ENCODE assay signal across 10 mouse cellular contexts in the genomic region with DNA sequence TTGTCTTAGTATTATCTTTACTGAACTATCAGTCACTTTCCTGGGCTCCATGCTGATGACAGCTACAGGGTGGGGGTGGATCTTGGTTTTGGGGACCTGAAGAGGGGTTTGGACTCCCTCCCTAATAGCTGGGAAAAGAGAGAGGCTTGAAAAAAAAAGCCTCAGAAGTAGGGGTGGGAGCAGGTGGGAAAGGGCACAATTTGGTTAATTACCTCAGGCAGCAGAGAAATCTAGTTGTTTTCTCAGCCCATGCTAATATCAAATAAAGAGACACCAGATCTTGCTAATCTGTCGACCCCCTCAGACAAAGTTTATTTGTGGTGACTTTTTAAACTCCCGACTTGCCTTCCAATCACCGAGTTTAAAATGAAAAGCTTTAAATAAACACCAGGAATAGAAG. TPM values are rescaled to one million over a fixed set of nuclear protein-coding genes. Genes with fewer than 3 reads are reported as not detected.
DNase-seq lines count a peak whose midpoint lies in the region; ATAC-seq and TF ChIP-seq lines count a peak whose summit lies in the region.
"Had no signal": no experiment of that assay in that cellular context is flagged by ENCODE, and none has a peak within 500 bp of the region (broad histone marks: within the 10 kb centered on the region; RNA-seq: fewer than 3 reads in every experiment).

No protein-coding gene starts in this region.

- H3K27ac ChIP-seq in liver, adult 2 months (replicated peaks; ENCODE audit: insufficient read depth, low read depth, low read length) = peak overlapping the region; percentile 75
- H3K27ac ChIP-seq in liver, embryonic 12.5 days = no peak overlapping the region
- peak overlapping the region; percentile 100 for H3K27ac ChIP-seq in limb, embryonic 14.5 days (replicated peaks; ENCODE audit: low read depth, low read length)
- H3K27ac ChIP-seq in stomach, embryonic 15.5 days = peak overlapping the region; percentile 49; the same call in 1 of the 2 replicates
- H3K27ac ChIP-seq: liver, embryonic 14.5 days had no signal

- no peak for ATAC-seq in liver, embryonic 12.5 days
- no peak for ATAC-seq in limb, embryonic 14.5 days (ENCODE audit: low FRiP score, low read depth)
- no peak for ATAC-seq in stomach, embryonic 15.5 days (ENCODE audit: insufficient read depth, low FRiP score, low read depth)

- no peak overlapping the region; the same call in 1 of the 2 replicates for H3K9ac ChIP-seq in liver, adult 2 months (ENCODE audit: low read depth, low read length)
- no peak overlapping the region for H3K9ac ChIP-seq in liver, embryonic 12.5 days
- peak overlapping the region; percentile 100 for H3K9ac ChIP-seq in limb, embryonic 14.5 days (ENCODE audit: low read depth, low read length, severe bottlenecking)
- H3K9ac ChIP-seq in stomach, embryonic 15.5 days = no peak overlapping the region
- H3K9ac ChIP-seq: liver, embryonic 14.5 days had no signal

- no peaks in the 10 kb centered on the region for H3K36me3 ChIP-seq in liver, adult 2 months (ENCODE audit: control insufficient read depth, insufficient read depth, low read length)
- no peaks in the 10 kb centered on the region for H3K36me3 ChIP-seq in liver, embryonic 12.5 days
- peaks cover 27% of the 10 kb centered on the region for H3K36me3 ChIP-seq in limb, embryonic 14.5 days (ENCODE audit: control insufficient read depth, insufficient read depth, low read length)
- H3K36me3 ChIP-seq in stomach, embryonic 15.5 days = no peaks in the 10 kb centered on the region

- no peaks in the 10 kb centered on the region for H3K27me3 ChIP-seq in liver, adult 2 months (ENCODE audit: control insufficient read depth, insufficient read depth, low read length)
- H3K27me3 ChIP-seq in liver, embryonic 12.5 days (replicated peaks) = peaks cover 78% of the 10 kb centered on the region
- no peaks in the 10 kb centered on the region for H3K27me3 ChIP-seq in limb, embryonic 14.5 days (ENCODE audit: control insufficient read depth, insufficient read depth, low read length)
- H3K27me3 ChIP-seq in stomach, embryonic 15.5 days (replicated peaks) = peaks cover 16% of the 10 kb centered on the region

- no peak for TF ChIP-seq POLR2A in liver, adult 2 months (IDR thresholded peaks at IDR 0.05; ENCODE audit: extremely low read depth, insufficient read depth, low read length)
- TF ChIP-seq POLR2A in limb, embryonic 14.5 days (IDR thresholded peaks at IDR 0.05; ENCODE audit: borderline replicate concordance, extremely low read depth, insufficient read depth, insufficient read length) = no peak

- H3K4me2 ChIP-seq in liver, embryonic 12.5 days = no peak overlapping the region
- peak overlapping the region; percentile 71 for H3K4me2 ChIP-seq in limb, embryonic 14.5 days (replicated peaks; ENCODE audit: low read depth, low read length, severe bottlenecking)
- no peak overlapping the region; the same call in 1 of the 2 replicates for H3K4me2 ChIP-seq in stomach, embryonic 15.5 days

- 2% methylated on average over 3 of the region's 3 CpGs for whole genome bisulfite sequencing in liver, adult 2 months
- 5% methylated on average over 3 of the region's 3 CpGs for WGBS in liver, embryonic 12.5 days (ENCODE audit: insufficient replicate concordance)
- 3% methylated on average over 3 of the region's 3 CpGs for WGBS in limb, embryonic 14.5 days
- WGBS in stomach, embryonic 15.5 days = 2% methylated on average over 3 of the region's 3 CpGs

- H3K9me3 ChIP-seq in liver, embryonic 12.5 days (replicated peaks) = no peaks in the 10 kb centered on the region
- H3K9me3 ChIP-seq in limb, embryonic 14.5 days (ENCODE audit: control insufficient read depth, low read length) = no peaks in the 10 kb centered on the region
- no peaks in the 10 kb centered on the region for H3K9me3 ChIP-seq in stomach, embryonic 15.5 days

- peaks cover 6% of the 10 kb centered on the region; the same call in 1 of the 2 replicates for H3K4me1 ChIP-seq in liver, adult 2 months (ENCODE audit: control insufficient read depth, insufficient read depth, low read length)
- H3K4me1 ChIP-seq in liver, embryonic 12.5 days = peaks cover 14% of the 10 kb centered on the region; the same call in 1 of the 2 replicates
- H3K4me1 ChIP-seq in limb, embryonic 14.5 days (ENCODE audit: control insufficient read depth, insufficient read depth, low read length) = peaks cover 10% of the 10 kb centered on the region
- H3K4me1 ChIP-seq in stomach, embryonic 15.5 days = peaks cover 16% of the 10 kb centered on the region

- DNase-seq in embryo, embryonic 10.5 days (ENCODE audit: low spot score) = peak; percentile 68
- no peak for DNase-seq in embryo, embryonic 9.5 days (ENCODE audit: extremely low spot score)
- no peak for DNase-seq in liver, adult 2 months (ENCODE audit: extremely low read depth, low read depth, low spot score)
- DNase-seq in limb, embryonic 14.5 days (ENCODE audit: low spot score) = peak; percentile 18
- no peak for DNase-seq in thymus, postnatal 10 days (ENCODE audit: low spot score in 2 of 2)
- no peak for DNase-seq in cerebellum, postnatal 25 days
- DNase-seq: cerebellum, adult 11 months had no signal

- TF ChIP-seq CTCF in liver, adult 2 months (IDR thresholded peaks at IDR 0.05; ENCODE audit: low read depth, low read length) = no peak

- H3K79me2 ChIP-seq in liver, adult 2 months (ENCODE audit: control insufficient read depth, insufficient read depth, low read length) = no peaks in the 10 kb centered on the region; the same call in 1 of the 2 replicates

- no peak overlapping the region for H3K4me3 ChIP-seq in liver, adult 2 months (ENCODE audit: insufficient read depth, low read depth, low read length)
- no peak overlapping the region for H3K4me3 ChIP-seq in liver, embryonic 12.5 days
- peak overlapping the region; percentile 95 for H3K4me3 ChIP-seq in limb, embryonic 14.5 days (replicated peaks; ENCODE audit: low read length)
- 0 out of 2 replicates have a peak overlapping the region, but pooled peaks have one; percentile 31 for H3K4me3 ChIP-seq in stomach, embryonic 15.5 days (replicated peaks)

RNA-seq across cellular contexts. Expression of a gene that starts 4.0 kb away (rescaled TPM):
- total RNA-seq in liver, adult 2 months (2014; rRNA removed) = 13.9 and 23.2 TPM in 2 replicates
- polyA plus RNA-seq in liver, adult 2 months (2012; rRNA removed) = 28.2 and 44.3 TPM in 2 replicates
- 11.9 and 16.3 TPM in 2 replicates for polyA plus RNA-seq in liver, embryonic 12.5 days (2016; fragmentation: Nextera tagmentation; extraction: Ambion mirVana)
- polyA plus RNA-seq in limb, embryonic 14.5 days (2012; rRNA removed) = 385 and 686 TPM in 2 replicates
- 406 and 517 TPM in 2 replicates for polyA plus RNA-seq in limb, embryonic 14.5 days (2014; fragmentation: Nextera tagmentation; extraction: Ambion mirVana)
- 98.6 and 104 TPM in 2 replicates for polyA plus RNA-seq in stomach, embryonic 15.5 days (2015; fragmentation: Nextera tagmentation; extraction: Ambion mirVana)

Comparison
In these comparisons a context has a peak if more than half of its experiments do, and no peak if none do; other contexts are left out.
1. DNase-seq: peak in embryo, embryonic 10.5 days (single experiment) and limb, embryonic 14.5 days (single experiment); none in embryo, embryonic 9.5 days (single experiment), liver, adult 2 months (single experiment), thymus, postnatal 10 days (0 of 2) and cerebellum, postnatal 25 days (0 of 2).
2. H3K4me3 ChIP-seq: peak in limb, embryonic 14.5 days (single experiment) and stomach, embryonic 15.5 days (single experiment); none in liver, adult 2 months (single experiment) and liver, embryonic 12.5 days (single experiment).